8 mouse cellular contexts compared by ENCODE assay signal in the genomic region with DNA sequence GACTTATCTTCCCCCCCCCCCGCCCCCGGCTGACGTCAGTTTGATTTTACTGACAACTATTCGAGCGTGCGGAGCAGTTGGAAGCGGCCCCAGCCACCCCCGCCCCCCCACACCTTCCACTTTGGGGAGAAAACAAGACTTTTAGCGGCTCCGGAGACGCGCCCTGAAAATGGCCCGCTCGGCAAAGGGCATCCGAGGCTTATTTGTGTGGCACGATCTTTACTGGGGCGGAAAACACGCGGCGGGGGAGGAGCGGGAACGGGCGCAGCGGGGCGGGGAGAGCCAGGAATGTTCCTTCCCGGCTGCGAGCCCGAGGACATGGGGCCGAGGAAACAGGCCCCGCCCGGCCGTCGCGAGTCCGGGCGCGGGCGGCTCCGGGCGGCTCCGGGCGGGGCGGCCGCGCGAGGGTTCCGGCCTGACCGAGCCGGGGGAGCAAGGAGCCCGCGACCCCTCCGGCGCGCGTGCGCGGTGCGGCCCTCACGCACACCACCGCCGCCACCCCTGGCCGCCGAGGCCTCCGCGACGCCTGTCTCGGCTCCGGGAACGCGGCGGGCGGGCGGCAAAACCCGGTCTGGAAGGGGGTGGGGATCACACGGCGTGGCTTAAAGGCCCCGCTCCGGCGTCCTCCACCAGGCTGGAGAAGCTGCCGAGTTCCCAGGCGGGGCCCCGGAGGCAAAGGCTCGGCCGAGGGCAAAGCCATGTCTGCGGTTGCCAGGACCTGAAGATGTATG.
DNase-seq lines count a peak whose midpoint lies in the region; ATAC-seq and TF ChIP-seq lines count a peak whose summit lies in the region.

No protein-coding gene starts in this region.

- H3K4me2 ChIP-seq in heart, embryonic 15.5 days: peak overlapping the region; percentile 78
- peak overlapping the region; percentile 76 for H3K4me2 ChIP-seq in liver, embryonic 14.5 days (ENCODE audit: low read depth)
- H3K4me2 ChIP-seq in neural tube, embryonic 11.5 days (ENCODE audit: low read depth): peak overlapping the region; percentile 79
- H3K4me2 ChIP-seq in stomach, postnatal 0 days (replicated peaks; ENCODE audit: low read depth): peak overlapping the region; percentile 79

- under 1% methylated on average over 85 of the region's 85 CpGs for WGBS in heart, embryonic 15.5 days
- under 1% methylated on average over 74 of the region's 85 CpGs for WGBS in liver, embryonic 14.5 days (ENCODE audit: insufficient replicate concordance)
- WGBS in neural tube, embryonic 11.5 days: under 1% methylated on average over 61 of the region's 85 CpGs
- under 1% methylated on average over 60 of the region's 85 CpGs for WGBS in stomach, postnatal 0 days

- no peak for TF ChIP-seq CTCF in liver, embryonic 14.5 days (IDR thresholded peaks at IDR 0.05; ENCODE audit: low read depth)
- no peak for TF ChIP-seq CTCF in stomach, postnatal 0 days (IDR thresholded peaks at IDR 0.05; ENCODE audit: low read depth)

- no peaks in the 10 kb centered on the region for H3K4me1 ChIP-seq in brown adipose tissue, adult 24 weeks (ENCODE audit: control insufficient read depth, insufficient read depth, insufficient read length, low read length)
- peaks cover 9% of the 10 kb centered on the region for H3K4me1 ChIP-seq in heart, embryonic 15.5 days (replicated peaks)
- peaks cover 0 to 4% of the 10 kb centered on the region in 2 experiments; a peak in 1 of 4 replicates for H3K4me1 ChIP-seq in liver, embryonic 14.5 days (replicated peaks; ENCODE audit: control insufficient read depth in 2 of 2, insufficient read depth in 2 of 2, low read length in 1 of 2)
- H3K4me1 ChIP-seq in neural tube, embryonic 11.5 days (ENCODE audit: control insufficient read depth, insufficient read depth, low read length): peaks cover 5% of the 10 kb centered on the region; the same call in 1 of the 2 replicates
- H3K4me1 ChIP-seq in stomach, postnatal 0 days (replicated peaks; ENCODE audit: control insufficient read depth, insufficient read depth): no peaks in the 10 kb centered on the region

- peak overlapping the region; percentile 67 for H3K9ac ChIP-seq in heart, embryonic 15.5 days
- H3K9ac ChIP-seq in liver, embryonic 14.5 days (replicated peaks): peak overlapping the region; percentile 76
- H3K9ac ChIP-seq in neural tube, embryonic 11.5 days (ENCODE audit: low read length): peak overlapping the region; percentile 77
- peak overlapping the region; percentile 82 for H3K9ac ChIP-seq in stomach, postnatal 0 days (ENCODE audit: low read length)

- peak overlapping the region; percentile 94 for H3K27ac ChIP-seq in brown adipose tissue, adult 24 weeks (replicated peaks; ENCODE audit: low read depth, low read length)
- peak overlapping the region; percentile 98 for H3K27ac ChIP-seq in heart, embryonic 15.5 days
- peak overlapping the region; percentile 54 for H3K27ac ChIP-seq in liver, embryonic 14.5 days
- peak overlapping the region; percentile 99 for H3K27ac ChIP-seq in neural tube, embryonic 11.5 days (ENCODE audit: low read depth, low read length)
- H3K27ac ChIP-seq in stomach, postnatal 0 days (replicated peaks): peak overlapping the region; percentile 97

- no peak for TF ChIP-seq EP300 in liver, embryonic 14.5 days (IDR thresholded peaks at IDR 0.05; ENCODE audit: low read depth)
- no peak for TF ChIP-seq EP300 in stomach, postnatal 0 days (optimal IDR thresholded peaks at IDR 0.05)

- peak; percentile 96 for ATAC-seq in heart, embryonic 15.5 days (replicated peaks; ENCODE audit: insufficient number of reproducible peaks, insufficient read depth, low FRiP score, low read depth)
- peak; percentile 93 for ATAC-seq in liver, embryonic 14.5 days (ENCODE audit: insufficient read depth)
- ATAC-seq in neural tube, embryonic 11.5 days (ENCODE audit: insufficient read depth, low FRiP score, low TSS enrichment): peak; percentile 88
- peak; percentile 96 for ATAC-seq in stomach, postnatal 0 days (ENCODE audit: low FRiP score, low TSS enrichment)

- no peaks in the 10 kb centered on the region for H3K27me3 ChIP-seq in heart, embryonic 15.5 days
- H3K27me3 ChIP-seq in liver, embryonic 14.5 days (ENCODE audit: control insufficient read depth, insufficient read depth, low read length): no peaks in the 10 kb centered on the region
- no peaks in the 10 kb centered on the region for H3K27me3 ChIP-seq in neural tube, embryonic 11.5 days (ENCODE audit: control insufficient read depth, insufficient read depth, low read length)
- H3K27me3 ChIP-seq in stomach, postnatal 0 days (ENCODE audit: control insufficient read depth, insufficient read depth, low read length): no peaks in the 10 kb centered on the region

- peak overlapping the region; percentile 79 for H3K4me3 ChIP-seq in brown adipose tissue, adult 24 weeks (ENCODE audit: insufficient read depth, low read depth, low read length)
- H3K4me3 ChIP-seq in heart, embryonic 15.5 days: peak overlapping the region; percentile 64
- H3K4me3 ChIP-seq in liver, embryonic 14.5 days (ENCODE audit: insufficient read depth in 1 of 2, low read depth in 2 of 2, low read length in 2 of 2): peak overlapping the region; percentile 55 to 60
- peak overlapping the region; percentile 44 for H3K4me3 ChIP-seq in neural tube, embryonic 11.5 days (ENCODE audit: low read depth, low read length)
- H3K4me3 ChIP-seq in stomach, postnatal 0 days (ENCODE audit: low read depth, low read length): peak overlapping the region; percentile 53

- DNase-seq in CD4-positive, CD25-positive, alpha-beta regulatory T cell, adult 2 months (ENCODE audit: low read depth, low spot score): peak; percentile 90
- DNase-seq in fibroblast of lung, adult 2 months (ENCODE audit: low read depth): peak; percentile 70
- peak; percentile 92 to 97 for DNase-seq in kidney, postnatal 25 days
- DNase-seq in liver, embryonic 14.5 days (ENCODE audit: low read depth in 3 of 3, low spot score in 3 of 3): peak; percentile 51 to 66 (median 54)
- DNase-seq in neural tube, embryonic 11.5 days (ENCODE audit: low spot score): peak; percentile 97
- peak; percentile 96 for DNase-seq in stomach, postnatal 0 days (ENCODE audit: low spot score)

- H3K36me3 ChIP-seq in heart, embryonic 15.5 days: no peaks in the 10 kb centered on the region
- no peaks in the 10 kb centered on the region for H3K36me3 ChIP-seq in liver, embryonic 14.5 days (replicated peaks; ENCODE audit: control insufficient read depth, insufficient read depth, low read depth)
- H3K36me3 ChIP-seq in neural tube, embryonic 11.5 days (ENCODE audit: control insufficient read depth, insufficient read depth, low read length): no peaks in the 10 kb centered on the region
- no peaks in the 10 kb centered on the region for H3K36me3 ChIP-seq in stomach, postnatal 0 days (ENCODE audit: control insufficient read depth, insufficient read depth, low read length)

- no peaks in the 10 kb centered on the region for H3K9me3 ChIP-seq in heart, embryonic 15.5 days (replicated peaks)
- no peaks in the 10 kb centered on the region for H3K9me3 ChIP-seq in liver, embryonic 14.5 days (ENCODE audit: control insufficient read depth, low read length)
- no peaks in the 10 kb centered on the region for H3K9me3 ChIP-seq in neural tube, embryonic 11.5 days (ENCODE audit: control insufficient read depth, low read length)
- no peaks in the 10 kb centered on the region for H3K9me3 ChIP-seq in stomach, postnatal 0 days (ENCODE audit: control insufficient read depth, low read length)

Comparison
In these comparisons a context has a peak if more than half of its experiments do, and no peak if none do; other contexts are left out.
1. Peak in every context shown above with its lines: DNase-seq, ATAC-seq, H3K4me3 ChIP-seq and H3K27ac ChIP-seq.